24 mouse cellular contexts compared by ENCODE assay signal in the genomic region with DNA sequence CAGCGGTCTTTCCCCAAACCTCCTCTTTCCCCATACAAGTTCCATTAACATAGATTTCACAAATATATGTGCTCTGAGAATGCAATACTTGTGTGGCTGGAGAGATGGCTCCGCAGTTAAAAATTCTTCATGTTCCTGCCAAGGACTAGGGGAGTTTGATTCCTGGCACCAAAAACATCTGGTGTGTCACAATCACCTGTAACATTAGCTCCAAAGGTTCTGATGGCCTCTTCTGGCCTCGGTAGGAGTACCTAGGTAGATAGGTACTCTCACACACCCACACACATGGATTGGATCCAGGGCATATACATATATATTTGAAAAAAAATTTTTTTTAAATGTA. TPM values are rescaled to one million over a fixed set of nuclear protein-coding genes. Genes with fewer than 3 reads are reported as not detected.
DNase-seq lines count a peak whose midpoint lies in the region; ATAC-seq lines count a peak whose summit lies in the region.
"Had no signal": no experiment of that assay in that cellular context is flagged by ENCODE, and none has a peak within 500 bp of the region (broad histone marks: within the 10 kb centered on the region; RNA-seq: fewer than 3 reads in every experiment).

No protein-coding gene starts in this region.

- H3K27ac ChIP-seq in hindbrain, embryonic 10.5 days, result 0 out of 2 replicates have a peak overlapping the region, but pooled peaks have one; percentile 1
- H3K27ac ChIP-seq in hindbrain, embryonic 14.5 days, result no peak overlapping the region
- H3K27ac ChIP-seq: embryonic facial prominence, embryonic 10.5 days; embryonic facial prominence, embryonic 12.5 days; forebrain, embryonic 10.5 days; forebrain, embryonic 12.5 days had no signal

- intact Hi-C loops in heart, postnatal 10 days (cut with DNase I), result no loop called here

- H3K4me1 ChIP-seq in hindbrain, embryonic 10.5 days (replicated peaks), result peaks cover 28% of the 10 kb centered on the region
- peaks cover 9% of the 10 kb centered on the region; the same call in 1 of the 2 replicates for H3K4me1 ChIP-seq in hindbrain, embryonic 14.5 days (replicated peaks; ENCODE audit: control insufficient read depth, insufficient read depth, low read length)

- no peak for ATAC-seq in hindbrain, embryonic 14.5 days (ENCODE audit: low FRiP score)
- ATAC-seq: activated CD4-positive, CD25-positive, alpha-beta regulatory T cell, adult 4 months; forebrain, embryonic 14.5 days; forebrain, embryonic 16.5 days; Patski had no signal

- peaks cover 7% of the 10 kb centered on the region; the same call in 1 of the 2 replicates for H3K36me3 ChIP-seq in hindbrain, embryonic 10.5 days
- no peaks in the 10 kb centered on the region for H3K36me3 ChIP-seq in hindbrain, embryonic 14.5 days (replicated peaks; ENCODE audit: control insufficient read depth, insufficient read depth)
- H3K36me3 ChIP-seq: embryonic facial prominence, embryonic 10.5 days; embryonic facial prominence, embryonic 12.5 days; forebrain, embryonic 10.5 days; forebrain, embryonic 12.5 days; G1E had no signal

- no peaks in the 10 kb centered on the region for H3K9me3 ChIP-seq in hindbrain, embryonic 10.5 days
- no peaks in the 10 kb centered on the region for H3K9me3 ChIP-seq in hindbrain, embryonic 14.5 days (ENCODE audit: control insufficient read depth, low read length)
- H3K9me3 ChIP-seq: embryonic facial prominence, embryonic 10.5 days; embryonic facial prominence, embryonic 12.5 days; forebrain, embryonic 10.5 days; forebrain, embryonic 12.5 days had no signal

- 95% methylated on average over 3 of the region's 3 CpGs for WGBS in hindbrain, embryonic 10.5 days
- 95% methylated on average over 3 of the region's 3 CpGs for WGBS in hindbrain, embryonic 14.5 days

- H3K9ac ChIP-seq in hindbrain, embryonic 14.5 days, result no peak overlapping the region
- H3K9ac ChIP-seq: embryonic facial prominence, embryonic 12.5 days; forebrain, embryonic 12.5 days had no signal

- peak; percentile 58 for DNase-seq in heart, adult 11 months
- DNase-seq in heart, postnatal 10 days, result no peak
- no peak for DNase-seq in hindbrain, embryonic 10.5 days (ENCODE audit: low spot score)
- no peak for DNase-seq in hindbrain, embryonic 14.5 days (ENCODE audit: low spot score)
- peak; percentile 56 for DNase-seq in fat pad, adult 2 months (ENCODE audit: extremely low read depth, low read depth, low spot score)
- DNase-seq: adrenal gland, adult 8-10 months; adrenal gland, postnatal 14 days; adrenal gland, postnatal 36 days; B cell, adult 2 months; cerebellum, adult 11-12 months; cerebellum, adult 2 months; cerebellum, adult 9-10 months; cerebellum, postnatal 10 days; cerebellum, postnatal 25 days had no signal

- no peak overlapping the region for H3K4me3 ChIP-seq in hindbrain, embryonic 10.5 days
- H3K4me3 ChIP-seq in hindbrain, embryonic 14.5 days (replicated peaks; ENCODE audit: low read length), result no peak overlapping the region
- H3K4me3 ChIP-seq: embryonic facial prominence, embryonic 10.5 days; embryonic facial prominence, embryonic 12.5 days; forebrain, embryonic 10.5 days; forebrain, embryonic 12.5 days had no signal

- no peak overlapping the region for H3K4me2 ChIP-seq in hindbrain, embryonic 14.5 days (replicated peaks)
- H3K4me2 ChIP-seq: embryonic facial prominence, embryonic 12.5 days; forebrain, embryonic 12.5 days had no signal

- no peaks in the 10 kb centered on the region for H3K27me3 ChIP-seq in hindbrain, embryonic 10.5 days (ENCODE audit: insufficient read depth, poor library complexity, severe bottlenecking)
- H3K27me3 ChIP-seq in hindbrain, embryonic 14.5 days (ENCODE audit: control insufficient read depth, insufficient read depth, low read length), result no peaks in the 10 kb centered on the region
- H3K27me3 ChIP-seq: CH12.LX; embryonic facial prominence, embryonic 12.5 days; forebrain, embryonic 12.5 days; Patski had no signal

RNA-seq across cellular contexts. Expression of gene D630039A03Rik, which starts 29.2 kb away (rescaled TPM):
- total RNA-seq in heart, postnatal 10 days (2021), result under 1 TPM; 0.19 to 0.20 TPM
- 0.24 and 0.36 TPM in 2 replicates for polyA plus RNA-seq in hindbrain, embryonic 10.5 days (2016; fragmentation: Nextera tagmentation; extraction: Ambion mirVana)
- 0.07 and 0.21 TPM in 2 replicates for polyA plus RNA-seq in hindbrain, embryonic 14.5 days (2014; fragmentation: Nextera tagmentation; extraction: Ambion mirVana)
- total RNA-seq: CH12.LX had no signal
- polyA plus RNA-seq: forebrain, embryonic 10.5 days; forebrain, embryonic 12.5 days; forebrain, embryonic 14.5 days; forebrain, embryonic 16.5 days; G1E had no signal

Comparison
In these comparisons a context has a peak if more than half of its experiments do, and no peak if none do; other contexts are left out.
1. DNase-seq: peak in heart, adult 11 months (single experiment) and fat pad, adult 2 months (single experiment); none in heart, postnatal 10 days (0 of 2), hindbrain, embryonic 10.5 days (single experiment) and hindbrain, embryonic 14.5 days (single experiment).